Mouse (Mus musculus): Measurements from ENCODE around the gene Apbb2.

DNA sequence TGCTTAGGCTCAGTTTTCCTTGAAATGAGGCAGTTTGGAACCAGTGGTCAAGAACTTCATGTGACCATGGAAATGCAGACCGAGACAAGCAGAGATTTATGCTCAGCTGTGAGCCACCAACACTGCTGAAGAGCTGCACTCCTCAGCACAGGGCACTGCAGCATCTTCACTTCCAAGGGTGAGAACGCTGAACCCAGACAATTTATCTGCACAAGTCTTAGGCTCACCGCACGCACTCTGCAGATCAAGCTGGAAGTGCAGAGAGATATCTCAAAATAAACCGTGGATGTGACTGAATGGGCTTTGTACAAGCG, 114.2 kb downstream of the Apbb2 start:
- TF ChIP-seq CTCF (IDR thresholded peaks at IDR 0.05; ENCODE audit: borderline replicate concordance, extremely low read depth, insufficient read depth, insufficient read length) = no peak
- no peak for TF ChIP-seq POLR2A (IDR thresholded peaks at IDR 0.05; ENCODE audit: borderline replicate concordance, extremely low read depth, insufficient read depth, insufficient read length, poor library complexity, severe bottlenecking)
